Mouse (Mus musculus) frontal cortex, adult (tissue): ENCODE data around the gene Engase.

ENCODE experiments used
- ATAC-seq: cut with Nextera tagmentation; 2 replicates; pipeline ENCODE4 v1.9.2; 2017; ENCODE audit warnings: mild to moderate bottlenecking, moderate library complexity, mixed read lengths; ENCODE audit not compliant: low TSS enrichment

Gene Engase

DNA sequence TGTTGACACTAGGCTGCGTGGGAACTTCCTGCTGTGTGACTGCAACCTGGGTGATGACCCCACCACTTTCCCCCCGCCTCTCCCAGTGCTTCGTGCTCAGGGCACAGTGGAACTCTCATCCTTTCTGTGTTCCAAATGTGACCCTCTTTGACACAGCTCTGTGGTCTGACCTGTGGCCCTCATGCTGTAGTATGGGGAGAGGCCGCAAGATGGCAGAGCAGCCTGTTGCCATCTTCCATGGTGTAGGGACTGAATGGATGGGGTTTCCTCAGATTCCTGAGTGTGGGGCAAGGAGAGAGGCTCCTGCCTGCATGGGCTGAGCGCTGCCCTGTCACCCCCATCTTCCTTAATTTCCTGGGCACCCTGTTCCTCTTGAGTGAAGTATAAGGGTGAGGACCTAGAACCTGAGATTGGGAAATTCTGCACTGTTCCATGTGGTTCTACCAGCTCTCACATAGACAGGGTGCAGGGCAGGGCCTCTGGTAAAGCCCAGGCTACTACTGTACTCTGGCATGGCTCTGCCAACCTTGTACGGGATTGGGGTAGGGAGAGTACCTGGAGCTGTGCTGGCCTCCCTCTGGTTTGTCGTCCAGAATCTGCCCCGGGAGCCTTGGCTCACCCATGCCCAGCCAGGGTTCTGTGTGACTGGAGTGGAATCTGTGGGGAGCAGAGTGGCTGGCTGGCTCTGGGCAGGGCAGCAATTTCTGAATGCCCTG lies 11.7 kb downstream of the Engase start:
- ATAC-seq: no peak

DNA sequence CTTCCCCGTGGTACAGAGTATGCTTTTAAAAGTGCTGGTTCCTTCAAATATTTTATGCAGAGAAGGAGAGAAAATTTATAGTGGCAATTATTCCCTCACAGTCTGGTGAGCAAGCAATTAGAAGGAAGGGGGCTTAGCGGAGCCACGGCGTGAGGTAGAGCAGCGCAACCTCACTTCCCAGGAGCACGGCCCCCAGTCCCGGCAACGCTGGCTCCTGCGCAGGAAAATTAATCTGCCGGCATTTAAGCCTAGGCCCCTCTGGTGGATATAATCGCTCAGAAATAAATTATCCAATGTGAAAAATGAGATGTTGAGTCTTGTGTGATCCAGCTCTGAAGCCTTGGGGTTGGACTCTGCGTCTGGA lies 12.3 kb downstream of the Engase start:
- no peak for ATAC-seq

GRCm38 (mm10) chr11:118490566-118491218 lies 14.1 kb downstream of the Engase start:
- ATAC-seq: no peak

DNA sequence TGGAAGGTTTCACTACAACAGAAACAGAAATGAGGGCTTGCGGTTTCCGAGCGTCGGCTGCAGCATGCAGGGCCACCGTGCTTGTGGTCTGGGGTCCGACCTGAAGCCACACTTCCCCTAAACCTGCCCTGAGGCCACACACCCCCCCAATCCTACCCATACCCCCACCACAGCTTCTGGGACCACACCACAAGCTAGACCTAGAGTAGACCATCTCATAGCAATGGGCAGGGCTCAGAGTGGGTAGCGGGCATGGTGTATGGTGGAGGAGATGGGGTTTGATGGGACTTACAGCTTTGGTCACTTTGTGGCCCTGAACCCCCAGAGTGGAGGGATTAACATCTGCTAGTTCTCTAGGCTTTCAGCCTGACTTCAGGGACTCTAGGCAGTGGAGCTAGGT lies 14.6 kb downstream of the Engase start:
- no peak for ATAC-seq

DNA sequence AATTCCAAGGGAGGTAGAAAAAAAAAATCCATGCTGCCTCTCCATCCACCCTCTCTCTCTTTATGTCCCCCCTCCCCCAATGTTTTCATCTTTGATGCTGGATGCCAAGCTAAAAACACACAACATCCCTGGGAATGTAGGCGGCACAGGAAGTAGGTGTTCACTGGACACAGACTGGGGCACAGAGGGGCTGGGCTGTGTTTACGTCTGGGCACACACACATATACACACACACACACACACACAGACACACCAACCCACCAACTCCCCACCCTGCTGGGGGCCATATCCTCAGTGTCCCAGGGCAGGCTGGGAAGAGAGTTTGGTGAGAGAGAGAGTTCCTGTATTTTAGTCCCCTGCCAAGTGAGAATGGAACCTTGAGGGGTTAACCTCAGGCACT lies 16.8 kb downstream of the Engase start:
- ATAC-seq: no peak

- no peak for ATAC-seq
Observed at GRCm38 (mm10) chr11:118494001-118494737, 17.5 kb downstream of the Engase start.

DNA sequence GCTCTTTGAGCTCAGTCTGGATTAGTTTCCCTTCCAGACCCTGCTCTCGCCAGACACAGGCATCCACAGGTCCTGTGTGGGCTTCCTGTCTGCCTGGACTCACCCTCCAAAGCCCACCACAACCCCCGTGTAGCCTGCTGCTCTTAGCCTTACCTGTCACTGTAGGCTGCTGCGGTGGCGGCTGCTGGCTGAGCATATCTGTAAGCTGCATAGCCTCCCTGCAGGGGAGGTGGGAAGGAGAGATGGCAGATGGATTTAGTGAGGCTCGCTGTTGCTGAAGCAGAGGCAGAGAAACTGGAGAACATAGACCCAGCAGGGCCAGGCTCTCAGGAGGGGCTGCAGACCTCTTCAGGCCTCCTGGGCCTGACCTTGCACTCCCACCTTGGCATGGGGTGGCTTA lies 18.4 kb downstream of the Engase start:
- ATAC-seq: peak; percentile 74

DNA sequence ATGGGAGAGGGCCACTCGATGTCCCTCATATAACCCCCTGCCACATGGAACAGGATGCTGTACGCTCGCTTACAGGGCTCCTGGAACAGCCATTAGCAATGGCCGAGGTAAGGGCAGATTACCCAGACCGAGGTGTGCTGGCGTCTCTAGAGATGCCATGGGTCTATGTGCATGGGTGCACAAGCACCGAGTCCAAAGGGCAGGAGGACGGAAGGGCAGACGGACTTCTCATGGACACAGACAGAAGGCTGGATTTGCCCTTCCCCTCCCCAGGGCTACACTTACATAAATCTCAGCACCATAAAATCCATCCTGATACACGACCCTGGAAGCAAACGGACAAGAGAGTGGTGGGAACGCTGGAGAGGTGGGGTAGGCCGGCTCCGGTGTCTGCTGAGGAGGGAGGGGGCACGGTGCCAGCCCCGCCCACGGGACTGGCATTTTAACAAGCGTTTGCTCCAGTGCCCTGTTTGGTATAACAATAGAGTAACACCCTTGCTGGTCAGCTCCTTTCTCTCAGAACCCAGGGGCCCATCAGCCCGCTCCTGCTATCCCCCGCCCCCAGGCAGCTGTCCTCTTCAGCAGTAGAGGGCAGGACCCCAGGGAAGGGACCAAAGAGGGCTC lies 19.5 kb downstream of the Engase start:
- no peak for ATAC-seq

GRCm38 (mm10) chr11:118502990-118503389 lies 26.4 kb downstream of the Engase start:
- no peak for ATAC-seq

DNA sequence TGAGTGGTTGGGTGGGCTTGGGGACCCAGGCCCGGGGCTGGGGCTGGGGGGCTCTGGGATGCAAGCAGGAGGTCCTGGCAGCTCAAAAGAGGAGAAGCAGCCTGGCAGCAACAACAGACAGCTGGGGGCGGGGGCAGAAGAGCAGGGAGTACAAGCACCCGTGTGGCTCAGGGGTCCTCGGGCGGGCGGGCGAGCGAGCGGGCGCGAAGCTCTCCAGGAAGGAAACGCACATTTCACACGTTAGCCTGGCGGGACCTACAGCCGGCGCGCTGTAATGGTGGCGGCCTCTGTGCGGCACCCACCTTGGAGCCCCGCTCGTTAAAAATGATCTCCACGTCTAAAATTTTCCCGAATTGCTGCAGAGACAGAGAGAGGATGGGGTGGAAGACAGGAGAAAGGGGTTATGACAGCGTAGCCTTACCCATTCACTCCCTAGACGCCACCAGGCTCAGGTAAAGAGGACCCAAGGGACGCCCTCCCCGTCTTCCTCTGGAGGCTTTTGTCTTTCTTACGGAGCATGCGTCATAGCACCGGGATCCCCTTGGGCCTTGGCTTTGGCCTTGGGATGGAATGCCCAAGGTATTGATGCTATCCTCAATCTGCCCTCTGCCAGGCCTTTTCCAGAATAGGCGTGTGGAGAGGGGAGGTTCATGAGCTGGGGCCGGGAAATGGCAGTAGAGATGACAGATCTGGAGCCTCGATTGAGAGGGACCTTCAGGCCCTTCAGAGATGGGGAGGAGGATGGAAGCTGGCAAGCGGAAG lies 27.0 kb downstream of the Engase start:
- no peak for ATAC-seq

DNA sequence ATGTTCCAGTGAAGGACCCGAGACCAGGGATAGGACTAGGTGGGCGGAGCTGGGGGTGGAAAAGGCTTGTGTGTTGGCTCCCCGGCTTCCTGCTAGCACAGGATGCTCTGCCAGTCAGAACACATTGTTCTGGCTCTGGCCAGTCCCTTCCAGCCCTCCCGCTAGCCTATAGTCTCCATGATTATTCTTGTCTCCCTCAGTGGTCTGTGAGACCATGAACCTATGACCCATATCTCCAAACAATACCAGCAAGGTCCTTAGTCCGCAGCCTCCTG lies 27.5 kb downstream of the Engase start:
- ATAC-seq: peak; percentile 55

DNA sequence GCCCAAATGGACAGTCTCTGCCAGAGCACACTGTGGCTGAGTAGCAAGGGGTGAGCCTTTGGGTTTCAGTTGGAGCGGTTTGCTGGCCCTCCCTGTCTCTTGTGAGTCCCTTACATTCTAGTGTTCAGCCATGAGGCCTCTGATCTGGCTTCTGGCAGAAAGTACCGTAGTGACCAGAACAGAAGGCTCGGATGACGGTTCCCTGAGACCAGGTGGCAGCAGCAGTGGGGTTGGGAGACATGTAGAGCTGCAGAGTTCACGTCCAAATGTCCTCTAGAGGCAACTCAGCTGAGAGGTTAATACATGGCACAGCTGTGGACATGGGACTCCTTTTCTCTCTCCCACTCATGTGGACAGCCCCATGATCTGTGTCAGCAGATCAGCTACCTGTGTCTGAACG lies 30.5 kb downstream of the Engase start:
- ATAC-seq: no peak

DNA sequence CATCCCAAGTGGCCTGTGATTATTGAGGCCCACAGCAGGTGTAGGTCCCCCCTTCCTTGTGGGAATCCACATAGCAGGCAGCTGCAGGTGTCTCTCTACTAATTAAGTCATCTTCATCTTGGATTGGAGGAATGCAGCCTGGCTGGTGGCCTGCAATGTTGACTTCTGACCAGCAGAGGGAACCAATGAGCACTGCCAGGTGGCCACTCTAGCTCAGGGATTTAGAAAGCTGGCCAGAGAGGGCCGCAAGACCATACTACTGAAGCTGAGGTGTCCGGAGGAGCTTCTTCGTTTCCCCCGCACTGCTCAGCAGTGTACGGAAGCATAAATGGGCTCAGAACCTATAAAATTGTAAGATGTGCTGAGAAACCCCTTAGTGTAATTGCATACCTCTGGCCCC lies 31.3 kb downstream of the Engase start:
- peak; percentile 15; the same call in 1 of the 2 replicates for ATAC-seq

GRCm38 (mm10) chr11:118508341-118508740 lies 31.7 kb downstream of the Engase start:
- no peak for ATAC-seq

GRCm38 (mm10) chr11:118511851-118512250 lies 35.2 kb downstream of the Engase start:
- ATAC-seq: 0 out of 2 replicates have a peak, but pooled peaks have one; percentile 6

DNA sequence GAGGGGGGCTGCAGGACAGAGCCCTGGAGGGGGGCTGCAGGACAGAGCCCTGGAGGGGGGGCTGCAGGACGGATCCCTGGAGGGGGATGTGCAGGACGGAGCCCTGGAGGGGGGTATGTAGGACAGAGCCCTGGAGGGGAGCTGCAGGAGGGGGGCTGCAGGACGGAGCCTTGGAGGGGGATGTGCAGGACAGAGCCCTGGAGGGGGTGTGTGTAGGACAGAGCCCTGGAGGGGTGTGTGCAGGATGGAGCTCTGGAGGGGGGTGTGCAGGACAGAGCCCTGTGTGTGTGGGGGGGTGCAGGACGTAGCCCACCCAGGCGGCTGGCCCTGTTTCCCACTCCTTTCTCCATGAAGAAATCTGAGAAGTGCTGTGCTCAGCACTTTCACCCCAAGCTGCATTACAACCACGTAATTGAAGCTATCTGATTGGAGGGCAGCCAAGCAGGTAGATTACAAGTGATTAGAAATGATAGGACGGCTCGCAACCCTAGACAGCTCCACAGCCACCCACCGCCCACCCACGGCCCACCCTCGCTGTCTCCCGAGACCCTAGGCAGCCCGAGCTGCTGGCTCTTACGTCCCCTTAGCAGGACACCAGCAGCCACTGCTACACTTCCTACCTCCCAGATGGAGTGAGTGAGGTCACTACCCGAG lies 35.8 kb downstream of the Engase start:
- no peak for ATAC-seq

- no peak for ATAC-seq
Observed at GRCm38 (mm10) chr11:118517924-118518323, 41.3 kb downstream of the Engase start.

DNA sequence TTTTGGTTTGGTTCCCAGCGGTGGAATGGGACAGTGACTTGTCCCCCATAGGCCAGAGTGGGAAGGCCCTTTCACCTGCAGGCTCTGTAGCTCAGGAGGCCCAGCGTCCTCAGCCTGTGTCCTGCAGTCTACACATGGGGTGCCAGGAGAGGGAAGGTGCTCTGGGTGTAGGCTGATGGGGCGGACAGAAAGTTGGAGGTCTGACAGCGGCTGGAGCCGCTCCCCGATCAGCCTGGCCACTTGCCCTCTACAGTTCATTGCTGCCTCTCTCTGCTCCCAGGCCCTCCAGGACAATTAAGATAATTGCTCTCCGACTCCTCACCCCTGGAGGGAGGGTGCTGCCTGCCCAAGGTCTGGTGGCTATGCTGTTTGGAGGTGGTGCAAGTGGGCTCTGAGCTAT lies 42.1 kb downstream of the Engase start:
- no peak for ATAC-seq

- no peak for ATAC-seq
Observed at GRCm38 (mm10) chr11:118520251-118520650, 43.6 kb downstream of the Engase start.

DNA sequence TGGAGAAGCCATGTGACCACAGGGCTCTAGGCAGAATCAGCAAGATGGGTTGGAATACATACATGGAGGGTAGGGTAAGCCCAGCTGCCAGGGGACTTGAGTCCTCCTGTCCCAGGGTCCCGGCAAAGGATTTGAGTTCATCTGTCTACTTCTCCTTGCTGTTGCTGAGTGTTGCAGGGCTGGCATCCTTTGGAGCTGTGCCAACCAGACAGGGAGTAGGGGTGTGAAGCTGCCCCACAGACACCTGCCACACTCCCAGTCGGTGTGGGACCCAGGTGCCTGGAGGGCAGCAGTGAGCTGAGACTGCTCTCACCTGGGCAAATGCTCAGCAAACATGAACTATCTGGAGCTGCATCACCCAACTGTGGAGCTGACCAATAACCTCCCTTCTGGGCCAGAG lies 44.3 kb downstream of the Engase start:
- ATAC-seq: no peak

DNA sequence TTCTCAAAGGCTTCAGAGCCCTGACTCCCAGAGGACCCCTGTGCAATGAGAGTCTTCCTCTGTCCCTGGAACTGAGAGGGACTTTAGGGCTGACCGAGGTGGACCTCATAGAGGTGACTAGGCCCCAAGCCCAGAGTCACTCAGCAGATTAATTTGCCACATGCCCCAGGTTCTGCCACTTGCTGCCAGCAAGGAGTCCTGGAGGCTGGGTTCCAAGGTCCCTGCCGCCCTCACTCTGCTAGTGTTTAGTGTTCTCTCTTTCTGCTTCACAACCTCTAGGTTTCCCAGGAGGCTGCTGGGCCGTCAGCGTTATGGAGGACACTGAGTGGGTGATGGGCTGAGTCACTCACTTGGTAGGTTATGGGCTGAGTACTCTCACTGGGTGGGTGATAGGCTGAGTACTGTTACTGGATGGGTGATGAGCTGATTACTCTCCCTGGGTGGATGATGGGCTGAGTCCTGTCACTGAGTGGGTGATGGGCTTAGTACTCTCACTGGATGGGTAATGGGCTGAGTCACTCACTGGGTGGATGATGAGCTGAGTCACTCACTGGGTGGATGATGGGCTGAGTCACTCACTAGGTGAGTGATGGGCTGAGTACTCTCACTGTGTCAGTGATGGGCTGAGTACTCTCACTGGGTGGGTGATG lies 47.0 kb downstream of the Engase start:
- peak; percentile 55; the same call in 1 of the 2 replicates for ATAC-seq
